Mouse (Mus musculus) CH12.LX (cell line): ENCODE results near the gene Epha10. TPM values are rescaled to one million over a fixed set of nuclear protein-coding genes. Genes with fewer than 3 reads are reported as not detected.

ENCODE experiments used
- DNase-seq: peaks from one replicate; pipeline ENCODE4 v3.0.0-alpha.2; 2013; ENCODE audit errors: extremely low read depth
- H3K27ac ChIP-seq: 2 replicates; pipeline ENCODE4 v1.5.1; 2012; ENCODE audit warnings: low read depth, mild to moderate bottlenecking, control low read depth, moderate library complexity; ENCODE audit not compliant: insufficient read depth
- H3K27me3 ChIP-seq: replicated peaks from 2 replicates; pipeline ENCODE3; 2012; ENCODE audit warnings: inconsistent platforms
- H3K36me3 ChIP-seq, 2 experiments: replicated peaks in 1 of 2; 2 replicates each; pipeline versions ENCODE3 to v1.6.1; 2012; ENCODE audit warnings: inconsistent platforms in 1 of 2, low read length in 1 of 2, mild to moderate bottlenecking in 1 of 2, mixed read lengths in 1 of 2, moderate library complexity in 1 of 2; ENCODE audit not compliant: control insufficient read depth in 1 of 2, insufficient read depth in 1 of 2
- H3K4me1 ChIP-seq, 2 experiments: 2 replicates each; pipeline ENCODE4 v1.6.1; 2012; ENCODE audit warnings: inconsistent platforms in 1 of 2, moderate library complexity in 1 of 2; ENCODE audit not compliant: insufficient read depth in 2 of 2, control insufficient read depth in 1 of 2
- H3K4me2 ChIP-seq: 2 replicates; pipeline ENCODE4 v1.6.1; 2012; ENCODE audit warnings: low read depth, mild to moderate bottlenecking, control low read depth; ENCODE audit not compliant: poor library complexity, insufficient read depth, severe bottlenecking
- H3K4me3 ChIP-seq, 3 experiments: fragments of 150-350 bp in 1 of 3; sonication (generic) in 1 of 3; replicated peaks in 1 of 3; 2 replicates each; pipeline versions ENCODE3 to v1.5.1; 2011 to 2012; ENCODE audit warnings: low read depth in 2 of 3, low read length in 2 of 3, mild to moderate bottlenecking in 2 of 3, moderate library complexity in 2 of 3, control low read depth in 1 of 3, improper control_type of control experiment in 1 of 3, inconsistent platforms in 1 of 3, mixed read lengths in 1 of 3; ENCODE audit not compliant: poor library complexity in 1 of 3
- H3K79me2 ChIP-seq: replicated peaks from 2 replicates; pipeline ENCODE4 v1.6.1; 2012; ENCODE audit warnings: mild to moderate bottlenecking, moderate library complexity; ENCODE audit not compliant: control insufficient read depth, poor library complexity, insufficient read depth, severe bottlenecking; ENCODE audit errors: extremely low read depth
- H3K9ac ChIP-seq: 2 replicates; pipeline ENCODE4 v1.6.1; 2012; ENCODE audit warnings: low read depth, mild to moderate bottlenecking, control low read depth, moderate library complexity; ENCODE audit not compliant: insufficient read depth
- H3K9me3 ChIP-seq: replicated peaks from 2 replicates; pipeline ENCODE3; 2012; ENCODE audit warnings: low read length, inconsistent platforms, mixed read lengths
- BHLHE40 ChIP-seq: IDR thresholded peaks from 2 replicates; pipeline ENCODE4 v1.6.1; 2011; ENCODE audit warnings: mild to moderate bottlenecking, low read depth, low read length, improper control_type of control experiment
- CHD1 ChIP-seq: IDR thresholded peaks from 2 replicates; pipeline ENCODE4 v1.6.1; 2012; ENCODE audit warnings: low read depth, low read length, improper control_type of control experiment, inconsistent platforms
- CHD2 ChIP-seq: IDR thresholded peaks from 2 replicates; pipeline ENCODE4 v1.6.1; 2011; ENCODE audit warnings: low read length, improper control_type of control experiment
- CTCF ChIP-seq, 2 experiments: IDR thresholded peaks in 1 of 2; conservative IDR thresholded peaks in 1 of 2; 2 replicates each; pipeline ENCODE4 v1.5.1; 2011 to 2012; ENCODE audit warnings: low read depth in 2 of 2, low read length in 2 of 2, improper control_type of control experiment in 1 of 2, inconsistent platforms in 1 of 2, mild to moderate bottlenecking in 1 of 2, moderate library complexity in 1 of 2
- ELF1 ChIP-seq: IDR thresholded peaks from 2 replicates; pipeline ENCODE4 v1.6.1; 2014; ENCODE audit warnings: low read depth, mild to moderate bottlenecking, inconsistent platforms, low read length, improper control_type of control experiment
- EP300 ChIP-seq: IDR thresholded peaks from 2 replicates; pipeline ENCODE4 v1.6.1; 2011; ENCODE audit warnings: low read length, improper control_type of control experiment
- ETS1 ChIP-seq: conservative IDR thresholded peaks from 2 replicates; pipeline ENCODE4 v1.6.1; 2012; ENCODE audit warnings: low read depth, mild to moderate bottlenecking, inconsistent platforms, low read length, improper control_type of control experiment, moderate library complexity
- GABPA ChIP-seq: IDR thresholded peaks from 2 replicates; pipeline ENCODE4 v1.6.1; 2012; ENCODE audit warnings: low read depth, low read length, improper control_type of control experiment, inconsistent platforms; ENCODE audit not compliant: insufficient replicate concordance
- JUN ChIP-seq: IDR thresholded peaks from 2 replicates; pipeline ENCODE4 v1.6.1; 2011; ENCODE audit warnings: low read depth, mild to moderate bottlenecking, low read length, improper control_type of control experiment, moderate library complexity; ENCODE audit not compliant: insufficient read depth
- MAZ ChIP-seq: IDR thresholded peaks from 2 replicates; pipeline ENCODE4 v1.6.1; 2012; ENCODE audit warnings: low read depth, mild to moderate bottlenecking, inconsistent platforms, low read length, improper control_type of control experiment, moderate library complexity
- MXI1 ChIP-seq: IDR thresholded peaks from 2 replicates; pipeline ENCODE4 v1.6.1; 2011; ENCODE audit warnings: mild to moderate bottlenecking, low read depth, low read length, improper control_type of control experiment
- NELFE ChIP-seq: IDR thresholded peaks from 2 replicates; pipeline ENCODE4 v1.6.1; 2011; ENCODE audit warnings: low read depth, low read length, improper control_type of control experiment
- NRF1 ChIP-seq: IDR thresholded peaks from 2 replicates; pipeline ENCODE4 v1.6.1; 2014; ENCODE audit warnings: low read depth, mild to moderate bottlenecking, inconsistent platforms, low read length, improper control_type of control experiment, moderate library complexity
- RAD21 ChIP-seq: IDR thresholded peaks from 2 replicates; pipeline ENCODE4 v1.6.1; 2011; ENCODE audit warnings: low read depth, mild to moderate bottlenecking, low read length, improper control_type of control experiment, moderate library complexity
- RCOR1 ChIP-seq: conservative IDR thresholded peaks from 2 replicates; pipeline ENCODE4 v1.6.1; 2012; ENCODE audit warnings: low read depth, mild to moderate bottlenecking, inconsistent platforms, low read length, improper control_type of control experiment
- TCF12 ChIP-seq: IDR thresholded peaks from 2 replicates; pipeline ENCODE4 v1.6.1; 2014; ENCODE audit warnings: low read depth, mild to moderate bottlenecking, inconsistent platforms, low read length, improper control_type of control experiment
- ZNF384 ChIP-seq: IDR thresholded peaks from 2 replicates; pipeline ENCODE4 v1.6.1; 2012; ENCODE audit warnings: low read depth, low read length, improper control_type of control experiment, inconsistent platforms
- dilution Hi-C: fragments of 300-500 bp; cut with MboI; formaldehyde crosslinking; loops from 2 replicates; pipeline ENCODE4 v1.14.3; 2020; ENCODE audit warnings: low sequenced_read_pairs; ENCODE audit not compliant: extremely low pct_unique_long_range_greater_than_20kb, extremely low pct_ligation_motif_present
- in situ Hi-C: fragments of 300-500 bp; cut with MboI; formaldehyde crosslinking; loops from 3 replicates; pipeline ENCODE4 v1.14.3; 2019; ENCODE audit warnings: low sequenced_read_pairs, low pct_ligation_motif_present, low pct_unique_long_range_greater_than_20kb, mixed read lengths
- polyA plus RNA-seq: library from polyadenylated mRNA; unstranded; fragments of >175 nt; gene quantifications from 2 replicates; pipeline ENCODE4 v1.2.1, GENCODE M21; 2012; ENCODE audit warnings: low read depth; ENCODE audit not compliant: insufficient read length
- total RNA-seq, 2 experiments: library from RNA; depleted of rRNA; stranded (reverse); fragments of 300-350 nt in 1 of 2; fragments of >200 nt in 1 of 2; gene quantifications; 2 replicates each; pipeline ENCODE4 v1.2.3; 2012 to 2014

Gene Epha10
- total and polyA plus RNA-seq, 3 experiments: not detected

GRCm38 (mm10) chr4:124894508-124895428 lies 14.1 kb downstream of the Epha10 start:
- Histone ChIP-seq H3K4me3 (no peak overlapping the region), H3K9me3 (peaks cover 3% of the 10 kb centered on the region), H3K79me2 (no peaks in the 10 kb centered on the region), H3K4me1 (0 out of 4 replicates have a peak, but pooled peaks cover 0 to 3% of the 10 kb centered on the region in 2 experiments), H3K36me3 (no peaks in the 10 kb centered on the region), H3K9ac (no peak overlapping the region), H3K27me3 (peaks cover 84% of the 10 kb centered on the region), H3K27ac (no peak overlapping the region), H3K4me2 (no peak overlapping the region)
- no peak for DNase-seq
- in situ Hi-C loops (no loop called here), dilution Hi-C loops (no loop called here)
- TF ChIP-seq JUN (no peak), ETS1 (no peak), MXI1 (no peak), MAZ (no peak), ELF1 (no peak), ZNF384 (no peak), TCF12 (no peak), NRF1 (no peak), GABPA (no peak), NELFE (no peak), RCOR1 (no peak)

GRCm38 (mm10) chr4:124898428-124898827 lies 17.7 kb downstream of the Epha10 start:
- Histone ChIP-seq H3K4me1 (0 out of 4 replicates have a peak, but pooled peaks cover 0 to 3% of the 10 kb centered on the region in 2 experiments), H3K9me3 (peaks cover 7% of the 10 kb centered on the region), H3K27ac (no peak overlapping the region), H3K4me3 (no peak overlapping the region), H3K27me3 (peaks cover 81% of the 10 kb centered on the region), H3K4me2 (no peak overlapping the region), H3K9ac (no peak overlapping the region), H3K79me2 (no peaks in the 10 kb centered on the region), H3K36me3 (no peaks in the 10 kb centered on the region)
- no peak for DNase-seq
- dilution Hi-C loops (no loop called here), in situ Hi-C loops (no loop called here)
- no peak for TF ChIP-seq BHLHE40
- TF ChIP-seq RAD21: no peak
- TF ChIP-seq CHD1: no peak
- no peak for TF ChIP-seq CHD2
- TF ChIP-seq CTCF (conservative IDR thresholded peaks at IDR 0.05 in 1 of 2, IDR thresholded peaks at IDR 0.05 in 1 of 2; ENCODE audit: low read depth in 2 of 2, low read length in 2 of 2): no peak
- no peak for TF ChIP-seq EP300
